Mouse (Mus musculus) kidney, embryonic 16.5 days (tissue): Measurements from ENCODE around the gene Rasl10b. TPM values are rescaled to one million over a fixed set of nuclear protein-coding genes. Genes with fewer than 3 reads are reported as not detected.

Experiments
- ATAC-seq: fragments of 200-750 bp; cut with Nextera tagmentation; 2 replicates; pipeline ENCODE4 v1.8.0; 2017; ENCODE audit warnings: moderate TSS enrichment; ENCODE audit not compliant: low FRiP score, low TSS enrichment
- H3K27ac ChIP-seq: fragments of 300-500 bp; sonication (generic); 2 replicates; pipeline ENCODE4 v1.5.1; 2014; ENCODE audit warnings: low read length
- H3K27me3 ChIP-seq: fragments of 300-500 bp; sonication (generic); 2 replicates; pipeline ENCODE4 v1.6.1; 2014; ENCODE audit warnings: low read length, control low read depth, mixed read lengths; ENCODE audit not compliant: insufficient read depth
- H3K36me3 ChIP-seq: fragments of 300-500 bp; sonication (generic); 2 replicates; pipeline ENCODE4 v1.6.1; 2014; ENCODE audit warnings: low read length, control low read depth, mixed read lengths; ENCODE audit not compliant: insufficient read depth
- H3K4me1 ChIP-seq: fragments of 300-500 bp; sonication (generic); 2 replicates; pipeline ENCODE4 v1.6.1; 2014; ENCODE audit warnings: low read length, control low read depth, mixed read lengths; ENCODE audit not compliant: insufficient read depth
- H3K4me2 ChIP-seq: fragments of 300-500 bp; sonication (generic); replicated peaks from 2 replicates; pipeline ENCODE4 v1.6.1; 2014; ENCODE audit warnings: low read depth, low read length
- H3K4me3 ChIP-seq: fragments of 300-500 bp; sonication (generic); 2 replicates; pipeline ENCODE4 v1.5.1; 2014; ENCODE audit warnings: mild to moderate bottlenecking, low read length
- H3K9ac ChIP-seq: fragments of 300-500 bp; sonication (generic); replicated peaks from 2 replicates; pipeline ENCODE4 v1.6.1; 2014; ENCODE audit warnings: low read length
- H3K9me3 ChIP-seq: fragments of 300-500 bp; sonication (generic); 2 replicates; pipeline ENCODE4 v1.6.1; 2016; ENCODE audit warnings: low read length, control low read depth
- WGBS: fragments of 180-500 bp; shearing (Covaris S2); extraction: QIAGEN DNeasy Blood & Tissue Kit; methylation state at CpG from one replicate; pipeline ENCODE4 v1.1.7; 2014; 5-methylcytosine and 5-hydroxymethylcytosine counted together
- polyA plus RNA-seq: library from polyadenylated mRNA; unstranded; fragments of >200 nt; fragmentation: Nextera tagmentation; extraction: Ambion mirVana; gene quantifications from 2 replicates; pipeline ENCODE4 v1.2.1, GENCODE M21; 2015

The Rasl10b gene
- polyA plus RNA-seq, 1 experiment from 2014 or later: 0.57 TPM

- peak overlapping the region; percentile 22; the same call in 1 of the 2 replicates for H3K4me3 ChIP-seq
- H3K9me3 ChIP-seq: no peaks in the 10 kb centered on the region
- H3K36me3 ChIP-seq: no peaks in the 10 kb centered on the region
- 0 out of 2 replicates have a peak, but pooled peaks have one; percentile 2 for ATAC-seq
- peak overlapping the region; percentile 38 for H3K4me2 ChIP-seq
- peaks cover 46% of the 10 kb centered on the region for H3K27me3 ChIP-seq
- H3K4me1 ChIP-seq: peaks cover 15% of the 10 kb centered on the region
- 12% methylated on average over 29 of the region's 29 CpGs for WGBS
- H3K9ac ChIP-seq: peak overlapping the region; percentile 9; the same call in 1 of the 2 replicates
- no peak overlapping the region for H3K27ac ChIP-seq
These were observed 33.8 kb downstream of the Rasl10b start for GRCm38 (mm10) chr11:83442596-83443267.

- peaks cover 26% of the 10 kb centered on the region for H3K4me1 ChIP-seq
- no peak for ATAC-seq
- H3K9ac ChIP-seq: no peak overlapping the region
- H3K27ac ChIP-seq: no peak overlapping the region
- no peaks in the 10 kb centered on the region for H3K36me3 ChIP-seq
- no peaks in the 10 kb centered on the region for H3K9me3 ChIP-seq
- no peak overlapping the region for H3K4me3 ChIP-seq
- peaks cover 46% of the 10 kb centered on the region for H3K27me3 ChIP-seq
- WGBS: 5% methylated on average over 7 of the region's 7 CpGs
- H3K4me2 ChIP-seq: no peak overlapping the region
These were observed 34.9 kb downstream of the Rasl10b start for GRCm38 (mm10) chr11:83443824-83444223.

GRCm38 (mm10) chr11:83445001-83445400 is 36.1 kb downstream of the Rasl10b start:
- H3K27ac ChIP-seq: no peak overlapping the region
- ATAC-seq: no peak
- no peaks in the 10 kb centered on the region for H3K36me3 ChIP-seq
- 0 out of 2 replicates have a peak overlapping the region, but pooled peaks have one; percentile 29 for H3K9ac ChIP-seq
- H3K27me3 ChIP-seq: peaks cover 46% of the 10 kb centered on the region
- H3K9me3 ChIP-seq: no peaks in the 10 kb centered on the region
- peak overlapping the region; percentile 36 for H3K4me3 ChIP-seq
- H3K4me2 ChIP-seq: peak overlapping the region; percentile 45
- 29% methylated on average over 19 of the region's 19 CpGs for WGBS
- peaks cover 34% of the 10 kb centered on the region for H3K4me1 ChIP-seq

GRCm38 (mm10) chr11:83447612-83448011 is 38.7 kb downstream of the Rasl10b start:
- 70% methylated on average over 10 of the region's 10 CpGs for WGBS
- Histone ChIP-seq H3K9ac (no peak overlapping the region; the same call in 1 of the 2 replicates), H3K36me3 (no peaks in the 10 kb centered on the region), H3K4me1 (peaks cover 34% of the 10 kb centered on the region), H3K27me3 (peaks cover 29% of the 10 kb centered on the region), H3K9me3 (no peaks in the 10 kb centered on the region), H3K4me2 (no peak overlapping the region), H3K4me3 (no peak overlapping the region), H3K27ac (no peak overlapping the region)
- no peak for ATAC-seq

GRCm38 (mm10) chr11:83448021-83448926 is 39.3 kb downstream of the Rasl10b start:
- H3K9me3 ChIP-seq: no peaks in the 10 kb centered on the region
- ATAC-seq: 0 out of 2 replicates have a peak, but pooled peaks have one; percentile 27
- peaks cover 34% of the 10 kb centered on the region for H3K4me1 ChIP-seq
- H3K9ac ChIP-seq: no peak overlapping the region
- H3K4me3 ChIP-seq: no peak overlapping the region
- WGBS: 44% methylated on average over 16 of the region's 16 CpGs
- no peaks in the 10 kb centered on the region for H3K36me3 ChIP-seq
- H3K27ac ChIP-seq: peak overlapping the region; percentile 41
- no peak overlapping the region for H3K4me2 ChIP-seq
- H3K27me3 ChIP-seq: peaks cover 24% of the 10 kb centered on the region

- Histone ChIP-seq H3K36me3 (no peaks in the 10 kb centered on the region), H3K9ac (no peak overlapping the region), H3K9me3 (no peaks in the 10 kb centered on the region), H3K4me3 (no peak overlapping the region), H3K4me2 (no peak overlapping the region), H3K4me1 (peaks cover 31% of the 10 kb centered on the region), H3K27me3 (peaks cover 18% of the 10 kb centered on the region), H3K27ac (peak overlapping the region; percentile 41)
- 0 out of 2 replicates have a peak, but pooled peaks have one; percentile 60 for ATAC-seq
These were observed 39.9 kb downstream of the Rasl10b start for GRCm38 (mm10) chr11:83448927-83449236.

GRCm38 (mm10) chr11:83449298-83449697 is 40.4 kb downstream of the Rasl10b start:
- no peak overlapping the region for H3K4me2 ChIP-seq
- peak overlapping the region; percentile 41; the same call in 1 of the 2 replicates for H3K27ac ChIP-seq

GRCm38 (mm10) chr11:83450550-83450949 is 41.6 kb downstream of the Rasl10b start:
- Histone ChIP-seq H3K4me1 (peaks cover 29% of the 10 kb centered on the region), H3K36me3 (no peaks in the 10 kb centered on the region), H3K9me3 (no peaks in the 10 kb centered on the region), H3K4me2 (no peak overlapping the region), H3K27ac (no peak overlapping the region), H3K27me3 (peaks cover under 1% of the 10 kb centered on the region), H3K9ac (no peak overlapping the region), H3K4me3 (no peak overlapping the region)
- 56% methylated on average over 1 of the region's 1 CpGs for WGBS
- ATAC-seq: no peak

More at GRCm38 (mm10) chr11:83449298-83449697, 40.4 kb downstream of the Rasl10b start:
- 15% methylated on average over 4 of the region's 4 CpGs for WGBS
- H3K27me3 ChIP-seq: peaks cover 14% of the 10 kb centered on the region
- H3K36me3 ChIP-seq: no peaks in the 10 kb centered on the region
- H3K4me3 ChIP-seq: no peak overlapping the region
- H3K9ac ChIP-seq: no peak overlapping the region
- peaks cover 29% of the 10 kb centered on the region for H3K4me1 ChIP-seq
- ATAC-seq: no peak
- H3K9me3 ChIP-seq: no peaks in the 10 kb centered on the region

GRCm38 (mm10) chr11:83451281-83451680 is 42.3 kb downstream of the Rasl10b start:
- H3K4me3 ChIP-seq: no peak overlapping the region
- no peak for ATAC-seq
- H3K27ac ChIP-seq: no peak overlapping the region
- H3K36me3 ChIP-seq: no peaks in the 10 kb centered on the region
- 87% methylated on average over 10 of the region's 10 CpGs for WGBS
- H3K9me3 ChIP-seq: no peaks in the 10 kb centered on the region
- no peak overlapping the region for H3K9ac ChIP-seq
- peaks cover 29% of the 10 kb centered on the region for H3K4me1 ChIP-seq
- H3K27me3 ChIP-seq: no peaks in the 10 kb centered on the region; the same call in 1 of the 2 replicates
- H3K4me2 ChIP-seq: no peak overlapping the region
